Mouse (Mus musculus) midbrain, embryonic 15.5 days (tissue): ENCODE results near the gene Gm9602. TPM values are rescaled to one million over a fixed set of nuclear protein-coding genes. Genes with fewer than 3 reads are reported as not detected.
"Not testable (repeated sequence)": the region's sequence is repeated elsewhere in the genome, so short reads cannot be mapped to it uniquely, and the experiment has no call there.

Experiments used
- ATAC-seq: fragments of 200-750 bp; cut with Nextera tagmentation; replicated peaks from 2 replicates; pipeline ENCODE4 v1.8.0; 2017; ENCODE audit warnings: moderate TSS enrichment
- H3K27ac ChIP-seq: fragments of 300-500 bp; sonication (generic); 2 replicates; pipeline ENCODE4 v1.5.1; 2015; ENCODE audit warnings: mild to moderate bottlenecking, inconsistent platforms
- H3K27me3 ChIP-seq: fragments of 300-500 bp; sonication (generic); replicated peaks from 2 replicates; pipeline ENCODE4 v1.6.1; 2015; ENCODE audit warnings: inconsistent platforms
- H3K36me3 ChIP-seq: fragments of 300-500 bp; sonication (generic); replicated peaks from 2 replicates; pipeline ENCODE4 v1.6.1; 2015; ENCODE audit warnings: inconsistent platforms
- H3K4me1 ChIP-seq: fragments of 300-500 bp; sonication (generic); 2 replicates; pipeline ENCODE4 v1.6.1; 2015; ENCODE audit warnings: inconsistent platforms
- H3K4me2 ChIP-seq: fragments of 300-500 bp; sonication (generic); 2 replicates; pipeline ENCODE4 v1.6.1; 2015; ENCODE audit warnings: inconsistent platforms, mild to moderate bottlenecking, moderate library complexity
- H3K4me3 ChIP-seq: fragments of 300-500 bp; sonication (generic); 2 replicates; pipeline ENCODE4 v1.5.1; 2015; ENCODE audit warnings: mild to moderate bottlenecking, inconsistent platforms
- H3K9ac ChIP-seq: fragments of 300-500 bp; sonication (generic); 2 replicates; pipeline ENCODE4 v1.6.1; 2015; ENCODE audit warnings: mild to moderate bottlenecking, inconsistent platforms
- H3K9me3 ChIP-seq: fragments of 300-500 bp; sonication (generic); 2 replicates; pipeline ENCODE4 v1.6.1; 2016; ENCODE audit warnings: inconsistent platforms
- WGBS: fragments of 180-500 bp; shearing (Covaris S2); methylation state at CpG from one replicate; pipeline ENCODE4 v1.1.7; 2015; ENCODE audit warnings: mixed read lengths; 5-methylcytosine and 5-hydroxymethylcytosine counted together
- polyA plus RNA-seq: library from polyadenylated mRNA; unstranded; fragments of >200 nt; fragmentation: Nextera tagmentation; extraction: Ambion mirVana; gene quantifications from 2 replicates; pipeline ENCODE4 v1.2.1, GENCODE M21; 2015

Gene Gm9602
- not detected in 2 replicates for polyA plus RNA-seq

GRCm38 (mm10) chr14:4776037-4776436 lies at the start of gene Gm9602:
Gene Gm9602, plus strand, starts transcription at chr14:4776337.
- not testable (repeated sequence) for H3K4me3 ChIP-seq, H3K27ac ChIP-seq, H3K9me3 ChIP-seq, H3K4me2 ChIP-seq, H3K4me1 ChIP-seq, ATAC-seq, H3K36me3 ChIP-seq, H3K9ac ChIP-seq, H3K27me3 ChIP-seq
- 67% methylated on average over 1 of the region's 2 CpGs for WGBS

GRCm38 (mm10) chr14:4806421-4806820 lies 30.3 kb downstream of the Gm9602 start:
- not testable (repeated sequence) for H3K4me3 ChIP-seq, H3K27ac ChIP-seq, ATAC-seq, H3K9ac ChIP-seq, H3K27me3 ChIP-seq, H3K9me3 ChIP-seq, H3K36me3 ChIP-seq, H3K4me2 ChIP-seq, H3K4me1 ChIP-seq
- WGBS: 86% methylated on average over 6 of the region's 6 CpGs

GRCm38 (mm10) chr14:4821950-4822349 lies 45.8 kb downstream of the Gm9602 start:
- WGBS: 90% methylated on average over 2 of the region's 7 CpGs
- not testable (repeated sequence) for H3K4me3 ChIP-seq, H3K4me2 ChIP-seq, H3K27ac ChIP-seq, H3K9me3 ChIP-seq, H3K9ac ChIP-seq, H3K27me3 ChIP-seq, ATAC-seq, H3K4me1 ChIP-seq, H3K36me3 ChIP-seq

Other genes with a start within 250 kb of the Gm9602 start
- gene Gm3047, start 220.9 kb upstream of the Gm9602 start, polyA plus RNA-seq: not detected in 2 replicates
- gene Gm8159, start 144.0 kb upstream of the Gm9602 start, polyA plus RNA-seq: not detected in 2 replicates
- 1.0 and 1.4 TPM in 2 replicates for gene Gm3239, start 112.1 kb upstream of the Gm9602 start, polyA plus RNA-seq
- gene Gm7876, start 67.1 kb upstream of the Gm9602 start, polyA plus RNA-seq: not detected in 2 replicates
- 3.3 and 3.4 TPM in 2 replicates for gene Gm3252, start 49.6 kb upstream of the Gm9602 start, polyA plus RNA-seq
- gene Gm3269, start 61.8 kb downstream of the Gm9602 start, polyA plus RNA-seq: not detected in 2 replicates
- 4.4 and 5.2 TPM in 2 replicates for gene Gm3264, start 79.2 kb downstream of the Gm9602 start, polyA plus RNA-seq
- gene Gm3278, start 116.1 kb downstream of the Gm9602 start, polyA plus RNA-seq: not detected in 2 replicates
- not detected in 2 replicates for gene Gm8297, start 207.6 kb downstream of the Gm9602 start, polyA plus RNA-seq
- gene Gm3298, start 239.6 kb downstream of the Gm9602 start, polyA plus RNA-seq: 1.0 TPM in 1 of 2 replicates, not detected in the other